Mouse (Mus musculus) brain, embryonic 14.5 days (tissue): ENCODE data around the gene March4. TPM values are rescaled to one million over a fixed set of nuclear protein-coding genes. Genes with fewer than 3 reads are reported as not detected.

Experiments used
- DNase-seq: peaks from one replicate; pipeline ENCODE4 v3.0.0-alpha.2; 2011; ENCODE audit warnings: low read depth
- CTCF ChIP-seq: fragments of 200-500 bp; IDR thresholded peaks from 2 replicates; pipeline ENCODE4 v1.5.1; 2012; ENCODE audit warnings: inconsistent platforms, mild to moderate bottlenecking, moderate library complexity, borderline replicate concordance; ENCODE audit not compliant: insufficient read depth, insufficient read length; ENCODE audit errors: extremely low read depth
- POLR2A ChIP-seq: fragments of 200-500 bp; IDR thresholded peaks from 2 replicates; pipeline ENCODE4 v1.6.1; 2012; ENCODE audit warnings: mild to moderate bottlenecking, inconsistent platforms, borderline replicate concordance; ENCODE audit not compliant: poor library complexity, insufficient read depth, insufficient read length, severe bottlenecking; ENCODE audit errors: extremely low read depth
- polyA plus RNA-seq: library from polyadenylated mRNA; depleted of rRNA; stranded (reverse); fragments of >200 nt; gene quantifications from 2 replicates; pipeline ENCODE4 v1.2.3, GENCODE M21; 2012

The March4 gene
- polyA plus RNA-seq, 1 experiment, result 17.0 TPM

GRCm38 (mm10) chr1:72529192-72529591, 7.5 kb downstream of the March4 start:
- no peak for DNase-seq
- no peak for TF ChIP-seq CTCF

GRCm38 (mm10) chr1:72523601-72524000, 13.1 kb downstream of the March4 start:
- no peak for DNase-seq

GRCm38 (mm10) chr1:72510778-72511520, 25.8 kb downstream of the March4 start:
- DNase-seq, result no peak
- no peak for TF ChIP-seq CTCF
- no peak for TF ChIP-seq POLR2A

More at GRCm38 (mm10) chr1:72523601-72524000, 13.1 kb downstream of the March4 start:
- TF ChIP-seq CTCF (no peak), POLR2A (no peak)

- TF ChIP-seq POLR2A (no peak), CTCF (no peak)
- no peak for DNase-seq
These were observed 27.2 kb downstream of the March4 start for GRCm38 (mm10) chr1:72509551-72509950.

- TF ChIP-seq CTCF, result no peak
- no peak for TF ChIP-seq POLR2A
- DNase-seq, result no peak
These were observed 29.1 kb downstream of the March4 start for GRCm38 (mm10) chr1:72507670-72508069.

GRCm38 (mm10) chr1:72506202-72506601, 30.5 kb downstream of the March4 start:
- no peak for DNase-seq
- TF ChIP-seq CTCF (no peak), POLR2A (no peak)

GRCm38 (mm10) chr1:72497609-72498008, 39.1 kb downstream of the March4 start:
- no peak for TF ChIP-seq POLR2A
- DNase-seq, result no peak

- DNase-seq, result no peak
- TF ChIP-seq POLR2A (no peak), CTCF (no peak)
These were observed 43.3 kb downstream of the March4 start for GRCm38 (mm10) chr1:72493454-72493853.

- TF ChIP-seq CTCF, result no peak
- TF ChIP-seq POLR2A, result no peak
- DNase-seq, result peak; percentile 69
These were observed 44.1 kb downstream of the March4 start for GRCm38 (mm10) chr1:72492666-72493065.

- no peak for TF ChIP-seq POLR2A
- no peak for TF ChIP-seq CTCF
These were observed 45.4 kb downstream of the March4 start for GRCm38 (mm10) chr1:72491307-72491706.

GRCm38 (mm10) chr1:72490801-72491200, 45.9 kb downstream of the March4 start:
- DNase-seq, result no peak

More at GRCm38 (mm10) chr1:72491307-72491706, 45.4 kb downstream of the March4 start:
- DNase-seq, result peak; percentile 54

GRCm38 (mm10) chr1:72490193-72490592, 46.5 kb downstream of the March4 start:
- peak; percentile 55 for DNase-seq

More at GRCm38 (mm10) chr1:72490801-72491200, 45.9 kb downstream of the March4 start:
- no peak for TF ChIP-seq POLR2A

GRCm38 (mm10) chr1:72476594-72476993, 60.1 kb downstream of the March4 start:
- no peak for DNase-seq
- TF ChIP-seq CTCF (no peak), POLR2A (no peak)

More at GRCm38 (mm10) chr1:72490193-72490592, 46.5 kb downstream of the March4 start:
- TF ChIP-seq POLR2A (no peak), CTCF (no peak)

GRCm38 (mm10) chr1:72469075-72469474, 67.7 kb downstream of the March4 start:
- no peak for TF ChIP-seq CTCF
- DNase-seq, result no peak

- TF ChIP-seq POLR2A, result no peak
- no peak for TF ChIP-seq CTCF
- DNase-seq, result peak; percentile 29
These were observed 68.2 kb downstream of the March4 start for GRCm38 (mm10) chr1:72468466-72469003.
